Mouse (Mus musculus): ENCODE results near the gene Serinc3. TPM values are rescaled to one million over a fixed set of nuclear protein-coding genes. Genes with fewer than 3 reads are reported as not detected.
"Not testable (repeated sequence)": the region's sequence is repeated elsewhere in the genome, so short reads cannot be mapped to it uniquely, and the experiment has no call there.

The Serinc3 gene
- polyA plus RNA-seq, 1 experiment from 2014 or later, result 51.1 TPM

DNA sequence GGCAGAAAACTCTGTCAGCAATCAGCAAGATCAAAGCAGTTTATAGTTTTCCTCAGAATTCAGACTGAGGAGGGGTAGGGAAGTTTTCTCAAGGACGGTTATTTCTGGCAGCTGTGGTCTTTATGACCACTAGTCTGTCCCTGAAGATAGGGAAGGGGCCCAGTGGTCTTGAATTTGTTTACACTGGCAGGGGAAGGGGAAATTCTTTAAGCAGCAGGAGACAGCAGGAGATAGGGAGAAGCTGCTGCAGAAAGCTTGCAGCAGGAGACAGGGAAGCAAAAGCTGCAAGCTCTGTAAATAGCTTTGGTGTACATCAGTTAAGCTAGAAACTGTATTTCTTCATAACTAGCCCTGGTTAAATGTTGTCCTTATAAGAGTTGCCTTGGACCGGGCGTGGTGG lies 3.2 kb downstream of the Serinc3 start:
- Histone ChIP-seq H3K27me3 (ENCODE audit: insufficient read depth, poor library complexity, severe bottlenecking) (no peaks in the 10 kb centered on the region), H3K4me3 (0 out of 2 replicates have a peak overlapping the region, but pooled peaks have one; percentile 97), H3K9me3 (no peaks in the 10 kb centered on the region), H3K36me3 (peaks cover 14% of the 10 kb centered on the region), H3K4me1 (peaks cover 73% of the 10 kb centered on the region), H3K27ac (peak overlapping the region; percentile 99; the same call in 1 of the 2 replicates)
- DNase-seq (ENCODE audit: low spot score), result no peak
- WGBS, result 54% methylated on average over 3 of the region's 3 CpGs

DNA sequence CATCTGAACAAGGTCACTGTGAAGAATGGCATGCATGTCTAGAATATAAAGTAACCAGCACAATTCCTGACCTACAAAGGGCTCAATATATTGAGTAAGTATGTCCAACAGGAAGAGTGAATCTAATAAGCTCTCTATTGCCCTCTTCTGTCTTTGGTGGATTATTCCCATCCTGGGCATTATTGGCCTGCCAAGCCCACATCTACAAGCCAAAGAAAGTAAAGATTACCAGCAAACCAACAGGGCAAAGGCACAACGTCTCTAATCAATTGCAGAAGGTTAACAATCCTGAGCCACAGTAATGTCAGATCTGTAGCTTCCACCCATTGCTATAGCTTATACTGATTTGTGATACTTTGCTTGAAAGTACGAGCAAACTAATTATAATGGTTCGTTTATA lies 4.4 kb downstream of the Serinc3 start:
- Histone ChIP-seq H3K27me3 (ENCODE audit: insufficient read depth, poor library complexity, severe bottlenecking) (no peaks in the 10 kb centered on the region), H3K36me3 (peaks cover 24% of the 10 kb centered on the region), H3K9me3 (no peaks in the 10 kb centered on the region), H3K4me1 (peaks cover 70% of the 10 kb centered on the region), H3K27ac (no peak overlapping the region), H3K4me3 (0 out of 2 replicates have a peak overlapping the region, but pooled peaks have one; percentile 15)
- 78% methylated on average over 3 of the region's 3 CpGs for WGBS
- no peak for DNase-seq (ENCODE audit: low spot score)

DNA sequence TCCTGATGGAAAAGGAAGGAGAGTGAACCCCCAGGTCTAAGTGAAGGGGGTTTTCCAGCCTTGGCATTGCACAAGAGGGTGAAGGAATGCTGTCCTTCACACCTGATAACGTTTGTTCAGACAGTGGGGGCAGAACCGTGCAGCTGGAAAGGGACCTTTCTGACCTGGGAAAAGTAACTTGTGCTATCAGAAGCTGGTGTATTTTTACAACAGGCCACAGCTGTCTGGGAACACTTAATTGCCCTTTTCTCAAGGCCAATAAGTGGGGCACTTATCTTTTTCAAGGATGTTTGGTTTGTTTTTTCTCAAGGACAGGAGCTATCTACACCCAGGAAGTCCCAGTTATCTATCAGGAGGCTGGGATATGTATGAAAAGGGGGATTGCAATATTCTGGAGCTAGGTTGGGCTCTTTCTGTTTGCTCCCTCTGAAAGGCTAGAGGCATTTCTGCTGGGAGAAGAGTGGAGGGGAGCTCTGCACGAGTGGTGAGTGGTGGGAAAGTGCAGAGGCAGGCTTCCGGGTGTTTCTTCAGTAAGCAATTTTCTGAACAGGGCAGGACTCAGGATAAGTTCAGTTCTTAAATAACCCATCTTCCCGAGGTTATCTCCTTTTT lies 7.2 kb downstream of the Serinc3 start:
- Histone ChIP-seq H3K4me3 (peak overlapping the region; percentile 25; the same call in 1 of the 2 replicates), H3K9me3 (no peaks in the 10 kb centered on the region), H3K27ac (peak overlapping the region; percentile 73), H3K36me3 (peaks cover 45% of the 10 kb centered on the region), H3K4me1 (peaks cover 58% of the 10 kb centered on the region), H3K27me3 (ENCODE audit: insufficient read depth, poor library complexity, severe bottlenecking) (no peaks in the 10 kb centered on the region)
- 14% methylated on average over 5 of the region's 5 CpGs for WGBS
- no peak for DNase-seq (ENCODE audit: low spot score)

DNA sequence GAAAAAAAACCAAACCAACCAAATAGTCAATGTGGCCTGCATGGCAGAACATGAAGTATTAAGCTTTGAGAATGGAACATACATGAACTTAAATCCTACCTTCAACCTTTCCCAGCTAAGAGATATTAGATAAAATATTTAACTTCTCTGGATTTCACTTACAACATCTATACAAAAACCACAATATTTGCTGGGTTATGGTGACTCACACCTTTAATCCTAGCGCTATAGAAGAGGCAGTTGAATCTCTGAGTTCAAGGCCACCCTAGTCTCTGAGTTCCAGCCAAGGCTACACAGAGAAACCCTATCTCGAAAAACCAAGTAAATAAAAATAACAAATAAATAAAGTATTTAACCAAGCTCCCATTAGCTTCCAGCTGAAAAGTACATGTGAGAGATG lies 8.9 kb downstream of the Serinc3 start:
- no peak overlapping the region for H3K4me3 ChIP-seq
- no peaks in the 10 kb centered on the region for H3K9me3 ChIP-seq
- 92% methylated on average over 2 of the region's 2 CpGs for WGBS
- H3K27me3 ChIP-seq (ENCODE audit: insufficient read depth, poor library complexity, severe bottlenecking), result no peaks in the 10 kb centered on the region
- H3K36me3 ChIP-seq, result peaks cover 60% of the 10 kb centered on the region
- no peak overlapping the region for H3K27ac ChIP-seq
- peaks cover 41% of the 10 kb centered on the region for H3K4me1 ChIP-seq
- DNase-seq (ENCODE audit: low spot score), result no peak

DNA sequence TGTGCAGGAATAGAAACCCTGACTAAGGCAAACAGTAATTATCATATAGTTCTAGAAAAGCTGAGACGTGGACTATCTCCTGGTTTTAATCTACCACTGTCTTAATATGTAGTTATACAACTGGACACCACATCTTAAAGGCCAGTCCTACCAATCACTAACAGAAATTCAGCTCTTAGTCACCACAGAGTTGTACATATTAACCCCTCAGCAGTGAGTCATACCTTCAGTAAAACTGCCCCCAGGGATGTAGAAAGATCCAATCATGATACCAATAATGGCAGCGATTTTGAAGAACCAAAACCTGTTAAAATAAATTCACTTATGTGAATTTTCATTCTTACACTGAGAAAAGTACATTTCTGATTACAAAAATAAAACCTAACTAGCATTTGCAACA lies 10.7 kb downstream of the Serinc3 start:
- peaks cover 70% of the 10 kb centered on the region for H3K36me3 ChIP-seq
- no peak for DNase-seq (ENCODE audit: low spot score)

GRCm38 (mm10) chr2:163631715-163632114 lies 13.2 kb downstream of the Serinc3 start:
- 92% methylated on average over 2 of the region's 2 CpGs for WGBS
- no peaks in the 10 kb centered on the region for H3K4me1 ChIP-seq
- H3K4me3 ChIP-seq, result no peak overlapping the region
- H3K27me3 ChIP-seq (ENCODE audit: insufficient read depth, poor library complexity, severe bottlenecking), result no peaks in the 10 kb centered on the region
- H3K9me3 ChIP-seq, result no peaks in the 10 kb centered on the region
- no peak overlapping the region for H3K27ac ChIP-seq
- DNase-seq (ENCODE audit: low spot score), result no peak
- peaks cover 94% of the 10 kb centered on the region for H3K36me3 ChIP-seq

More for the DNA sequence above, 10.7 kb downstream of the Serinc3 start:
- Histone ChIP-seq H3K27ac (no peak overlapping the region), H3K9me3 (no peaks in the 10 kb centered on the region), H3K27me3 (ENCODE audit: insufficient read depth, poor library complexity, severe bottlenecking) (no peaks in the 10 kb centered on the region), H3K4me1 (peaks cover 24% of the 10 kb centered on the region), H3K4me3 (no peak overlapping the region)
- WGBS, result 93% methylated on average over 2 of the region's 2 CpGs

- H3K36me3 ChIP-seq, result peaks cover 95% of the 10 kb centered on the region
- WGBS, result 91% methylated on average over 4 of the region's 4 CpGs
- no peak for DNase-seq (ENCODE audit: low spot score)
Observed at GRCm38 (mm10) chr2:163631223-163631622, 13.7 kb downstream of the Serinc3 start.

DNA sequence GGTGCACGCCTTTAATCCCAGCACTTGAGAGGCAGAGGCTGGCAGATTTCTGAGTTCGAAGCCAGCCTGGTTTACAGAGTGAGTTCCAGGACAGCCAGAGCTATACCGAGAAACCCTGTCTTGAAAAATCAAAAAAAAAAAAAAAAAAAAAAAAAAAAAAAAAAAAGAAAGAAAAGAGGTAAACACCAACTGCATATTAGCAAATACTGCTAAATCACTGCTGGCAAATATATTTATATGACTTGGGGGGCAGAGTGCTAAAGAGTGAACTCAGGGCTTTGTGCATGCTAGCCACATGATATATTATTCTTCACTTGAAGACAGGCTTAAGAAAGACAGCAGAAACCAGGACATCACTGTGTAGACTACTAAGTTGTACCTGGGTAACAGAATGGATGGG lies 23.5 kb downstream of the Serinc3 start:
- H3K27me3 ChIP-seq (ENCODE audit: insufficient read depth, poor library complexity, severe bottlenecking); H3K27ac ChIP-seq; H3K4me1 ChIP-seq; DNase-seq (ENCODE audit: low spot score); H3K4me3 ChIP-seq; H3K9me3 ChIP-seq: not testable (repeated sequence)
- H3K36me3 ChIP-seq, result peaks cover 91% of the 10 kb centered on the region
- 92% methylated on average over 3 of the region's 3 CpGs for WGBS

More at GRCm38 (mm10) chr2:163631223-163631622, 13.7 kb downstream of the Serinc3 start:
- Histone ChIP-seq H3K27ac (no peak overlapping the region), H3K27me3 (ENCODE audit: insufficient read depth, poor library complexity, severe bottlenecking) (no peaks in the 10 kb centered on the region), H3K9me3 (no peaks in the 10 kb centered on the region), H3K4me1 (no peaks in the 10 kb centered on the region), H3K4me3 (no peak overlapping the region)

- Histone ChIP-seq H3K4me3 (no peak overlapping the region), H3K27me3 (ENCODE audit: insufficient read depth, poor library complexity, severe bottlenecking) (no peaks in the 10 kb centered on the region), H3K9me3 (no peaks in the 10 kb centered on the region), H3K27ac (no peak overlapping the region), H3K4me1 (no peaks in the 10 kb centered on the region), H3K36me3 (peaks cover 91% of the 10 kb centered on the region)
- 85% methylated on average over 8 of the region's 8 CpGs for WGBS
- DNase-seq (ENCODE audit: low spot score), result no peak
Observed at GRCm38 (mm10) chr2:163620451-163620850, 24.5 kb downstream of the Serinc3 start.

DNA sequence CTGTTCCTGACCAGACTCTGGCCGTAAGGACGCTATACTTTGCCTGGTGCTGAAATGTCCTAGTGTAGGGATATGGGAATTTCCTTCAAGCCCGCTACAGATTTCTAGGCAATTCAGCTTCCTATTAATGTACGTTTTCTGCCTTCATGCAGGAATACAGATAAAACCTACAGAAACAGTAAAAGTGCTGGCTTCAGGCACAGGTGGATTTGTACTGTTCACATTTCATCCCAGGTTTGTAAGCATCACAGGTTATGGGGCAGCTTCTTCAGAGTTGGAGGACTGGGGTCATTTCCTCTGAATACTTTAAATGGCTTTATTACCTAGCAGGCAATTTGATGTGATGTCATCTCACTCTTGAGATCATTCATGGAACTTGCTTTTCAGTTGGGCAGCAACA lies 27.1 kb downstream of the Serinc3 start:
- Histone ChIP-seq H3K27ac (no peak overlapping the region), H3K4me3 (no peak overlapping the region), H3K36me3 (peaks cover 93% of the 10 kb centered on the region), H3K9me3 (no peaks in the 10 kb centered on the region), H3K4me1 (no peaks in the 10 kb centered on the region), H3K27me3 (ENCODE audit: insufficient read depth, poor library complexity, severe bottlenecking) (no peaks in the 10 kb centered on the region)
- DNase-seq (ENCODE audit: low spot score), result no peak
- WGBS, result 88% methylated on average over 4 of the region's 4 CpGs

DNA sequence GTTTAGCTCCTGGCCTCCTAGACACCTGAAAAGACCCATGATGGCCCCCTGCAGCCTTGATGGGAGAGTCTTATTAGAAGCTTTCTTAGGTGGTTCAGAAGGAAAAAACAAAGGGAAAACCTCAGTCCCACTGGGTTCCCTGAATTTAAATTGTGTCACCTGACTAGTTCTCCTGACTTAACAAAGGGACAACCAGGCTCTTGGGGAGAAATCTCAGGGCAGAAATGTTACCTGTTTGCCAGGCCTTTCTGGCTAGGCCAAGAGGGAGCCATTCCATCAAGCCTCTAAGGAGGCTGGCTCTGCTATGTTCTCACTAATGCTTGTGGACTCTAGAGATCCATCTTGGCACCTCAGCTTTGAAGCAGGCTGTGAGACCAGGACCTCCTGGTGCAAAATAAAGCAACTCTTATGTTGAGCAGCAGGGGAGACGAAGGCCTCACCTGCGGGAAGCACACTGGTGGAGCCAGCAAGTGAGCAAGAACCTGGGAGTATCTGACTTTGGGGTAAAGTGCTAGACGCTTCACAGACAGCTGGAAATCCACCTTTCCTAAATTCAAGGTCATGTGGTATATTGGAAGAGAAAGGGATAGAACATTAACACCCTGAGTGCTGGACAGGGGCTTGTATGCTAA lies 27.6 kb downstream of the Serinc3 start:
- Histone ChIP-seq H3K36me3 (peaks cover 93% of the 10 kb centered on the region), H3K4me1 (no peaks in the 10 kb centered on the region), H3K9me3 (no peaks in the 10 kb centered on the region), H3K27me3 (ENCODE audit: insufficient read depth, poor library complexity, severe bottlenecking) (no peaks in the 10 kb centered on the region), H3K27ac (no peak overlapping the region), H3K4me3 (no peak overlapping the region)
- WGBS, result 68% methylated on average over 3 of the region's 3 CpGs
- peak; percentile 63 for DNase-seq (ENCODE audit: low spot score)

DNA sequence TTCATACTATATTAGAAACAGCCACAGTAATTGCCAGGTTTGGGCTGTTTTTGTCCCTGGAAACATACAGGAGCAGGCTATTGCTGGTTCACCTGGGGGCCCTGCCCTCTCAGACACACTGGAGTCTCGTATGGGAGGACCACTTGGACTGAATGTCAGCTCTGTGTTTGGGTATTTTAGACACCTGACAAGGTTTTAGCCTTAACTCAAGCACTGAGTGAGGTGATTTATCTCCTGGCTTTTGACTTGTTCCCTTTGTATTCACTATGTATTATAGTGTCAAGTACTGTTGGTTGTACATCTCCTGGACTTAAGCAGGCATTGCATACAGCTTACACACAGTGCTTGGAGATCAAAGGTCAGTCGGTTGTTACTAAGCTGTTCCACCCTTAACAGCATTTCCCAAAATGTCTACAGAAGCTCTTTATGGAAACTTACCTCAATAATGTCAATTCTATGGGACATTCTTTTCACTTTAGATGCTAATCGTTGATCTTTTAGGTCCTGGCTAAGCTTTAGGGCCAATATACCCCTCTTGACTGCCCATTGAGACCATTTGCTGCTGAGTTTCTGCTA lies 28.2 kb downstream of the Serinc3 start:
- DNase-seq (ENCODE audit: low spot score), result peak; percentile 69
- H3K27me3 ChIP-seq (ENCODE audit: insufficient read depth, poor library complexity, severe bottlenecking), result no peaks in the 10 kb centered on the region
- WGBS, result 85% methylated on average over 3 of the region's 3 CpGs
- no peaks in the 10 kb centered on the region for H3K9me3 ChIP-seq
- H3K4me1 ChIP-seq, result no peaks in the 10 kb centered on the region
- H3K27ac ChIP-seq, result no peak overlapping the region
- peaks cover 96% of the 10 kb centered on the region for H3K36me3 ChIP-seq
- no peak overlapping the region for H3K4me3 ChIP-seq

GRCm38 (mm10) chr2:163615906-163616651 lies 28.9 kb downstream of the Serinc3 start:
- DNase-seq (ENCODE audit: low spot score), result peak; percentile 60
- WGBS, result 84% methylated on average over 4 of the region's 4 CpGs
- no peak overlapping the region for H3K4me3 ChIP-seq
- H3K27ac ChIP-seq, result no peak overlapping the region
- peaks cover 98% of the 10 kb centered on the region for H3K36me3 ChIP-seq
- no peaks in the 10 kb centered on the region for H3K9me3 ChIP-seq
- no peaks in the 10 kb centered on the region for H3K4me1 ChIP-seq
- H3K27me3 ChIP-seq (ENCODE audit: insufficient read depth, poor library complexity, severe bottlenecking), result no peaks in the 10 kb centered on the region
